Mouse (Mus musculus): ENCODE measurements around the gene Lman1l. TPM values are rescaled to one million over a fixed set of nuclear protein-coding genes. Genes with fewer than 3 reads are reported as not detected.

The Lman1l gene
- polyA plus RNA-seq, 1 experiment = not detected

DNA sequence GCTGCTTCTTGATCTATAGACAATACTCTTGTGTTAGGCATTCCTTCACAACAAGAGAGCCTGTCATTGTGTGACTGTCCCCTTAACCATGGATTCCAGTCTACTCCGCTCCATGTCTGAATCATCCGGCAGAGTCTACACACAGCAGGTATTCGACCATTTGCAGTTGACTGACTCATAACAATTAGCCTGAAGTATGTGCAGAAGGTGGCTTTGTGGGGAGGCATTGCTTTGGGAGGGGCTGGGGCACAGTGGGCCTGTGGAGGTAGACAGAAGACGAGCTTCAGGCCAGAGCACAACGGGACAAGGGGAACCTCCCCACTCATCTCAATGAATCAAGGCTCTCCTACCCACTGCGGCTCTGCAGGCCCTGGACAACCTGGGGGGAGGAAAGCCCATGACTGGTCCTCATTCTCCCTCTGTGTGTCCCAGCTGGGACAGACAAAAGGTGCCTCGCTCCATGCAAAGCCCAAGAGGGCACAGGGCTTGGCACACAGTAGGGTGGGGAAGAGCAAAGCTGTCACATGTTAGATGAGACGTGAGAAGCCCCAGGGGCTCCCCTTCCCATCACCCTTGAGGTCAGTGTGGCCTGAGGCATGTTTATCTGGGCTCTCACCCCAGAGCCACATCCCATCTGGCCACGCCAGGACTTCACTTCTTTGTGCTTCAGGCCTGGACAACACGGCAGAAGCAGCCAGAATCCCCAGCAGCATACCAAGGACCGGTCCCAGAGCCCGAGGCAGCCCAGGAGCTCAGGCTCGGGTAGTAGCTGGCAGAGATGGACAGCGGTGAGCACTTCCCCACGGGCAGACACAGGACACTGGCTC lies 5.3 kb upstream of the Lman1l start:
- Histone ChIP-seq H3K27ac (ENCODE audit: control insufficient read depth, insufficient read depth, low read depth, low read length, poor library complexity) (no peak overlapping the region; the same call in 1 of the 2 replicates), H3K4me1 (ENCODE audit: control insufficient read depth, insufficient read depth, low read length) (no peaks in the 10 kb centered on the region; the same call in 1 of the 2 replicates), H3K4me3 (replicated peaks; ENCODE audit: control insufficient read depth, low read depth, low read length) (no peak overlapping the region)
- no peak for TF ChIP-seq POLR2A (IDR thresholded peaks at IDR 0.05; ENCODE audit: borderline replicate concordance, control insufficient read depth, low read depth, low read length)
- no peak for TF ChIP-seq CTCF (IDR thresholded peaks at IDR 0.05; ENCODE audit: control insufficient read depth, insufficient read depth, low read length)
- 85% methylated on average over 15 of the region's 15 CpGs for WGBS

GRCm38 (mm10) chr9:57624295-57624694 lies 3.7 kb upstream of the Lman1l start:
- no peak overlapping the region for H3K4me3 ChIP-seq (replicated peaks; ENCODE audit: control insufficient read depth, low read depth, low read length)
- H3K4me1 ChIP-seq (ENCODE audit: control insufficient read depth, insufficient read depth, low read length) = no peaks in the 10 kb centered on the region
- TF ChIP-seq POLR2A (IDR thresholded peaks at IDR 0.05; ENCODE audit: borderline replicate concordance, control insufficient read depth, low read depth, low read length) (no peak), CTCF (IDR thresholded peaks at IDR 0.05; ENCODE audit: control insufficient read depth, insufficient read depth, low read length) (no peak)
- H3K27ac ChIP-seq (ENCODE audit: control insufficient read depth, insufficient read depth, low read depth, low read length, poor library complexity) = no peak overlapping the region
- WGBS = 87% methylated on average over 7 of the region's 7 CpGs

DNA sequence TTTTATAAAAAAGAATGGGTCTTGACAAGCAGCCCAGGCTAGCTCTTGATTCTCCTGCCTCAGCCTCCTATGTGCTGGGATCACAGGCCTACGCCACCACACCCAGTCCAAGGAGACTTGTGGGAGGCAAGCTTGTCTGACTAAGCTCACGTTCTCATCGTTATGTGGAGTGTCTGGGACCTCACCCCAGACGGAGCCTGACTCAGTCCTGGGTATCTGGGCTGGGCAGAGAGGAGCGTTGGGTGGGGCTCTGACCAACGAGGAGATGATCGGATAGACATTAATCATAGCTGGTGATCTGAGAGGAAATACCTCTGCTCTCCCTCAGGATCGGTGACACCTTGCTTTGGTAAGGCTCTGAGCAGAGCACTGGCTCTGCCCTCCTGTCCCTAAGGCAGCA lies 1.7 kb downstream of the Lman1l start:
- Histone ChIP-seq H3K27ac (ENCODE audit: control insufficient read depth, insufficient read depth, low read depth, low read length, poor library complexity) (no peak overlapping the region), H3K4me1 (ENCODE audit: control insufficient read depth, insufficient read depth, low read length) (no peaks in the 10 kb centered on the region; the same call in 1 of the 2 replicates), H3K4me3 (replicated peaks; ENCODE audit: control insufficient read depth, low read depth, low read length) (no peak overlapping the region)
- TF ChIP-seq POLR2A (IDR thresholded peaks at IDR 0.05; ENCODE audit: borderline replicate concordance, control insufficient read depth, low read depth, low read length) = no peak
- TF ChIP-seq CTCF (IDR thresholded peaks at IDR 0.05; ENCODE audit: control insufficient read depth, insufficient read depth, low read length) = no peak
- 67% methylated on average over 8 of the region's 8 CpGs for WGBS

- Histone ChIP-seq H3K27ac (ENCODE audit: control insufficient read depth, insufficient read depth, low read depth, low read length, poor library complexity) (no peak overlapping the region), H3K4me3 (replicated peaks; ENCODE audit: control insufficient read depth, low read depth, low read length) (no peak overlapping the region), H3K4me1 (ENCODE audit: control insufficient read depth, insufficient read depth, low read length) (no peaks in the 10 kb centered on the region; the same call in 1 of the 2 replicates)
- no peak for TF ChIP-seq POLR2A (IDR thresholded peaks at IDR 0.05; ENCODE audit: borderline replicate concordance, control insufficient read depth, low read depth, low read length)
- 35% methylated on average over 8 of the region's 8 CpGs for WGBS
Measured at GRCm38 (mm10) chr9:57617556-57618169, 2.9 kb downstream of the Lman1l start.

DNA sequence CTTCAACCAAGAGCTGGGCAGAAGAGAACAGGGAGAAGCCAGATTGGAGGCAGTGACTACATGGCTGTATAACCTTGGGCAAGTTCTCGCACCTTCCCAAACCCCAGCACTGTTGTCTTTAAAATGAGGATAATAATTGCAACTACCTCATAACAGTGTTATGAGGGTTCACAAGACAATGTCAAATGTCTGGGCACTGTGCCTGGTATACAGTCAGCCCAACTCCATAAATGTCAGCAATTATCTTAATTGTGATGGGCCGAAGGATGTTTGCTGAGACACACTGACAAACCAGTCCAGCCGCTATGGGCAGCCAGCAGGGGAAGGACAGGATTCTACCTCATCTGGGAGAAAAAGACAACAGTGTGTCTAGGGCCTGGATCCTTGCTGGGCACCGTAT lies 5.8 kb downstream of the Lman1l start:
- 89% methylated on average over 4 of the region's 4 CpGs for WGBS
- Histone ChIP-seq H3K4me1 (ENCODE audit: control insufficient read depth, insufficient read depth, low read length) (no peaks in the 10 kb centered on the region; the same call in 1 of the 2 replicates), H3K4me3 (replicated peaks; ENCODE audit: control insufficient read depth, low read depth, low read length) (no peak overlapping the region), H3K27ac (ENCODE audit: control insufficient read depth, insufficient read depth, low read depth, low read length, poor library complexity) (no peak overlapping the region)
- TF ChIP-seq POLR2A (IDR thresholded peaks at IDR 0.05; ENCODE audit: borderline replicate concordance, control insufficient read depth, low read depth, low read length) (no peak), CTCF (IDR thresholded peaks at IDR 0.05; ENCODE audit: control insufficient read depth, insufficient read depth, low read length) (no peak)

DNA sequence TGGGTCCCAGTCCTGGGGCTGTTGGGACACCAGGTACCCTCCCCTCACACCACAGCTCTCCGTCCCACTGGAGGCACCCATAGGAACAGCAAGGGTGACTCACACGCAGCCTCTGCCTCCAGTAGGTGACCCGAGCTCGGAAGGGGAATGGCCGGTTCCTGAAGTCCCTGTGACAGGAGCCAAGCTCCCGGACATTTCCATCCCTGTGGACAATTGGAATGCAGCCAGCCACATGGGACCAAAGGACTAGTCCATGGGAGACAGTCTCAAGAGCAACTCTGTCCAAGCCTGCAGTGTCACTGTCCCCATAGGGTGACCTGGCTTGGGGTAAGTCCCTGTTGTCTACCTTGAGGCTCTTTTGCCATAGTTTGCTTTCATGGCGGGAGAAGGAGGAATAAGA lies 6.6 kb downstream of the Lman1l start:
- 78% methylated on average over 7 of the region's 7 CpGs for WGBS
- H3K4me1 ChIP-seq (ENCODE audit: control insufficient read depth, insufficient read depth, low read length) = no peaks in the 10 kb centered on the region; the same call in 1 of the 2 replicates
- TF ChIP-seq POLR2A (IDR thresholded peaks at IDR 0.05; ENCODE audit: borderline replicate concordance, control insufficient read depth, low read depth, low read length) = no peak
- no peak for TF ChIP-seq CTCF (IDR thresholded peaks at IDR 0.05; ENCODE audit: control insufficient read depth, insufficient read depth, low read length)
- H3K27ac ChIP-seq (ENCODE audit: control insufficient read depth, insufficient read depth, low read depth, low read length, poor library complexity) = no peak overlapping the region
- H3K4me3 ChIP-seq (replicated peaks; ENCODE audit: control insufficient read depth, low read depth, low read length) = no peak overlapping the region

DNA sequence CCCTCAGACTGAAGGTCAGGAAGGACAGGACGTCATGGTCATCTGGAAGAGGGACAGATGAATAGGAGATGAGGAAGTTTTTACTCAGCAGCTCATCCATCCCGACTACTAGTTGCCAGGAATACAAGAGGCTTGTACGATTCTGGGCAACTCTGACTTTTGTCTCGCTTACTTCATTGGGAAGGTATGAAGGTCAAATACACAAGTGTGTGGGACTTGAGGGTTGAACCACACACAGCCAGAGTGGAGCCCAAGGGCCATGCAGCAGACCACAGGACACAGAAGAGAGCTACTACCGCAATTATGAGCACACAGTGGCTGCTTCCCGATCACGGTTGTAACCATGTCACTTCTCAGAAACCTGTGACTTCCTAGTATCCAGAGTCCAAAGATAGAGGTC lies 8.0 kb downstream of the Lman1l start:
- TF ChIP-seq POLR2A (IDR thresholded peaks at IDR 0.05; ENCODE audit: borderline replicate concordance, control insufficient read depth, low read depth, low read length) = no peak
- no peak for TF ChIP-seq CTCF (IDR thresholded peaks at IDR 0.05; ENCODE audit: control insufficient read depth, insufficient read depth, low read length)
- Histone ChIP-seq H3K27ac (ENCODE audit: control insufficient read depth, insufficient read depth, low read depth, low read length, poor library complexity) (no peak overlapping the region), H3K4me1 (ENCODE audit: control insufficient read depth, insufficient read depth, low read length) (no peaks in the 10 kb centered on the region; the same call in 1 of the 2 replicates), H3K4me3 (replicated peaks; ENCODE audit: control insufficient read depth, low read depth, low read length) (no peak overlapping the region)
- 74% methylated on average over 7 of the region's 7 CpGs for WGBS

GRCm38 (mm10) chr9:57610359-57610826 lies 10.2 kb downstream of the Lman1l start:
- no peak overlapping the region for H3K27ac ChIP-seq (ENCODE audit: control insufficient read depth, insufficient read depth, low read depth, low read length, poor library complexity)
- 43% methylated on average over 3 of the region's 3 CpGs for WGBS
- no peak overlapping the region for H3K4me3 ChIP-seq (replicated peaks; ENCODE audit: control insufficient read depth, low read depth, low read length)
- TF ChIP-seq POLR2A (IDR thresholded peaks at IDR 0.05; ENCODE audit: borderline replicate concordance, control insufficient read depth, low read depth, low read length) (no peak), CTCF (IDR thresholded peaks at IDR 0.05; ENCODE audit: control insufficient read depth, insufficient read depth, low read length) (no peak)
- no peaks in the 10 kb centered on the region; the same call in 1 of the 2 replicates for H3K4me1 ChIP-seq (ENCODE audit: control insufficient read depth, insufficient read depth, low read length)
